Mouse (Mus musculus) frontal cortex, postnatal 10 days (tissue): ENCODE measurements around the gene Igfbp1.

Experiments used
- DNase-seq, 2 experiments: peaks; one replicate each; pipeline ENCODE4 v3.0.0; 2022; ENCODE audit warnings: low spot score in 2 of 2, mixed read lengths in 1 of 2

The Igfbp1 gene

GRCm38 (mm10) chr11:7231958-7232357, 34.4 kb downstream of the Igfbp1 start:
- no peak for DNase-seq

- no peak for DNase-seq
Measured at GRCm38 (mm10) chr11:7233333-7233732, 35.8 kb downstream of the Igfbp1 start.

GRCm38 (mm10) chr11:7234436-7234835, 36.9 kb downstream of the Igfbp1 start:
- no peak for DNase-seq

- DNase-seq: no peak
Measured at GRCm38 (mm10) chr11:7234981-7235609, 37.5 kb downstream of the Igfbp1 start.

GRCm38 (mm10) chr11:7236751-7237150, 39.2 kb downstream of the Igfbp1 start:
- no peak for DNase-seq

GRCm38 (mm10) chr11:7237712-7238111, 40.1 kb downstream of the Igfbp1 start:
- DNase-seq: no peak

- no peak for DNase-seq
Measured at GRCm38 (mm10) chr11:7238546-7238945, 41.0 kb downstream of the Igfbp1 start.

GRCm38 (mm10) chr11:7239041-7239740, 41.6 kb downstream of the Igfbp1 start:
- DNase-seq: no peak

- DNase-seq: no peak
Measured at GRCm38 (mm10) chr11:7244782-7245181, 47.2 kb downstream of the Igfbp1 start.

GRCm38 (mm10) chr11:7250415-7250814, 52.8 kb downstream of the Igfbp1 start:
- no peak for DNase-seq

GRCm38 (mm10) chr11:7250870-7251269, 53.3 kb downstream of the Igfbp1 start:
- DNase-seq: no peak
